Mouse (Mus musculus) ES-E14 (cell line): Measurements from ENCODE around the gene Smad5. TPM values are rescaled to one million over a fixed set of nuclear protein-coding genes. Genes with fewer than 3 reads are reported as not detected.

Experiments used
- DNase-seq: peaks from one replicate; pipeline ENCODE4 v3.0.0-alpha.2; 2013; ENCODE audit warnings: low read depth, low spot score
- H3K27ac ChIP-seq: 2 replicates; pipeline ENCODE4 v1.5.1; 2012; ENCODE audit warnings: low read depth, mild to moderate bottlenecking, low read length, moderate library complexity, mixed read lengths; ENCODE audit not compliant: poor library complexity, insufficient read depth, severe bottlenecking
- H3K36me3 ChIP-seq: 2 replicates; pipeline ENCODE4 v1.6.1; 2012; ENCODE audit warnings: mild to moderate bottlenecking, low read length, moderate library complexity, mixed read lengths; ENCODE audit not compliant: control insufficient read depth, poor library complexity, insufficient read depth, severe bottlenecking
- H3K4me1 ChIP-seq, 2 experiments: fragments of 150-350 bp in 1 of 2; sonication (generic) in 1 of 2; 2 replicates each; pipeline ENCODE4 v1.6.1; 2012; ENCODE audit warnings: low read length in 2 of 2, mild to moderate bottlenecking in 1 of 2, mixed read lengths in 1 of 2; ENCODE audit not compliant: control insufficient read depth in 2 of 2, insufficient read depth in 2 of 2, poor library complexity in 1 of 2
- H3K4me3 ChIP-seq, 2 experiments: fragments of 150-350 bp in 1 of 2; sonication (generic) in 1 of 2; 2 replicates each; pipeline ENCODE4 v1.5.1; 2012; ENCODE audit warnings: low read length in 2 of 2, low read depth in 1 of 2, mild to moderate bottlenecking in 1 of 2, mixed read lengths in 1 of 2; ENCODE audit not compliant: insufficient read depth in 1 of 2, poor library complexity in 1 of 2, severe bottlenecking in 1 of 2
- H3K9ac ChIP-seq: 2 replicates; pipeline ENCODE4 v1.6.1; 2012; ENCODE audit warnings: low read depth, mild to moderate bottlenecking, low read length, mixed read lengths; ENCODE audit not compliant: poor library complexity, insufficient read depth, severe bottlenecking
- H3K9me3 ChIP-seq: fragments of 150-350 bp; sonication (generic); 2 replicates; pipeline ENCODE4 v1.6.1; 2012; ENCODE audit warnings: low read depth, mild to moderate bottlenecking, low read length; ENCODE audit not compliant: control insufficient read depth, insufficient read depth
- CHD2 ChIP-seq: IDR thresholded peaks from 2 replicates; pipeline ENCODE4 v1.6.1; 2014; ENCODE audit warnings: mild to moderate bottlenecking, low read depth, low read length, inconsistent platforms
- HCFC1 ChIP-seq: IDR thresholded peaks from 2 replicates; pipeline ENCODE4 v1.6.1; 2012; ENCODE audit warnings: low read length, inconsistent platforms, borderline replicate concordance; ENCODE audit not compliant: insufficient read depth
- MAFK ChIP-seq: IDR thresholded peaks from 2 replicates; pipeline ENCODE4 v1.6.1; 2014; ENCODE audit warnings: mild to moderate bottlenecking, low read depth, low read length, inconsistent platforms; ENCODE audit not compliant: insufficient read depth
- ZC3H11A ChIP-seq: IDR thresholded peaks from 2 replicates; pipeline ENCODE4 v1.6.1; 2012; ENCODE audit warnings: low read depth, mild to moderate bottlenecking, inconsistent platforms, low read length, borderline replicate concordance
- ZNF384 ChIP-seq: IDR thresholded peaks from 2 replicates; pipeline ENCODE4 v1.6.1; 2012; ENCODE audit warnings: low read depth, low read length, inconsistent platforms
- in situ Hi-C, 2 experiments: fragments of 600-800 bp; cut with MboI; formaldehyde crosslinking; loops; one replicate each; pipeline ENCODE4 v1.15.1; 2025; ENCODE audit warnings: low sequenced_read_pairs in 2 of 2, inconsistent platforms in 1 of 2; ENCODE audit not compliant: unreplicated experiment in 2 of 2
- total RNA-seq: library from RNA; depleted of rRNA; stranded (reverse); fragments of 300-350 nt; gene quantifications from 2 replicates; pipeline ENCODE4 v1.2.3, GENCODE M21; 2012

Smad5 gene
- total RNA-seq, 1 experiment = 14.2 TPM

GRCm38 (mm10) chr13:56741691-56742090, 38.9 kb downstream of the Smad5 start:
- no peak overlapping the region for H3K9ac ChIP-seq
- TF ChIP-seq ZC3H11A = no peak
- no peak overlapping the region for H3K4me3 ChIP-seq
- DNase-seq = no peak
- H3K9me3 ChIP-seq = no peaks in the 10 kb centered on the region
- no peak overlapping the region for H3K27ac ChIP-seq
- in situ Hi-C loops = no loop called here
- H3K36me3 ChIP-seq = peaks cover 10% of the 10 kb centered on the region
- no peaks in the 10 kb centered on the region for H3K4me1 ChIP-seq

GRCm38 (mm10) chr13:56742325-56742901, 39.6 kb downstream of the Smad5 start:
- TF ChIP-seq CHD2 = no peak
- TF ChIP-seq ZNF384 = no peak
- no peak for TF ChIP-seq MAFK
- no peak for TF ChIP-seq ZC3H11A
- TF ChIP-seq HCFC1 = no peak
- Histone ChIP-seq H3K36me3 (peaks cover 10% of the 10 kb centered on the region), H3K9ac (no peak overlapping the region), H3K9me3 (no peaks in the 10 kb centered on the region), H3K4me1 (no peaks in the 10 kb centered on the region), H3K27ac (no peak overlapping the region), H3K4me3 (no peak overlapping the region)
- no peak for DNase-seq
- in situ Hi-C loops = no loop called here

- Histone ChIP-seq H3K4me1 (no peaks in the 10 kb centered on the region), H3K36me3 (peaks cover under 1% of the 10 kb centered on the region; the same call in 1 of the 2 replicates), H3K9me3 (no peaks in the 10 kb centered on the region), H3K4me3 (no peak overlapping the region), H3K9ac (no peak overlapping the region), H3K27ac (no peak overlapping the region)
- no peak for DNase-seq
- TF ChIP-seq CHD2 (no peak), MAFK (peak; percentile 63)
- in situ Hi-C loops = no loop called here
These were observed 44.1 kb downstream of the Smad5 start for GRCm38 (mm10) chr13:56746739-56747532.

- Histone ChIP-seq H3K4me1 (no peaks in the 10 kb centered on the region), H3K9me3 (no peaks in the 10 kb centered on the region), H3K4me3 (no peak overlapping the region), H3K27ac (no peak overlapping the region), H3K36me3 (no peaks in the 10 kb centered on the region), H3K9ac (no peak overlapping the region)
- no peak for DNase-seq
- TF ChIP-seq ZC3H11A (no peak), MAFK (no peak), ZNF384 (no peak), HCFC1 (no peak), CHD2 (no peak)
- in situ Hi-C loops = no loop called here
These were observed 44.7 kb downstream of the Smad5 start for GRCm38 (mm10) chr13:56747554-56747953.

- DNase-seq = no peak
- H3K9ac ChIP-seq = no peak overlapping the region
- no peaks in the 10 kb centered on the region for H3K4me1 ChIP-seq
- in situ Hi-C loops = no loop called here
- H3K4me3 ChIP-seq = no peak overlapping the region
- TF ChIP-seq HCFC1 (no peak), CHD2 (no peak), ZNF384 (no peak), MAFK (no peak), ZC3H11A (no peak)
- H3K27ac ChIP-seq = no peak overlapping the region
- no peaks in the 10 kb centered on the region for H3K9me3 ChIP-seq
- H3K36me3 ChIP-seq = no peaks in the 10 kb centered on the region
These were observed 46.6 kb downstream of the Smad5 start for GRCm38 (mm10) chr13:56749377-56749776.
